Mouse (Mus musculus) urinary bladder, postnatal 4 days (tissue): Measurements from ENCODE around the gene Lmna.
A peak's percentile ranks its signal among the peaks of the same experiment; 100 is the strongest.

ENCODE experiments used
- DNase-seq, 2 experiments: peaks; one replicate each; pipeline ENCODE4 v3.0.0; 2021 to 2022; ENCODE audit warnings: low spot score in 2 of 2

Lmna gene

DNA sequence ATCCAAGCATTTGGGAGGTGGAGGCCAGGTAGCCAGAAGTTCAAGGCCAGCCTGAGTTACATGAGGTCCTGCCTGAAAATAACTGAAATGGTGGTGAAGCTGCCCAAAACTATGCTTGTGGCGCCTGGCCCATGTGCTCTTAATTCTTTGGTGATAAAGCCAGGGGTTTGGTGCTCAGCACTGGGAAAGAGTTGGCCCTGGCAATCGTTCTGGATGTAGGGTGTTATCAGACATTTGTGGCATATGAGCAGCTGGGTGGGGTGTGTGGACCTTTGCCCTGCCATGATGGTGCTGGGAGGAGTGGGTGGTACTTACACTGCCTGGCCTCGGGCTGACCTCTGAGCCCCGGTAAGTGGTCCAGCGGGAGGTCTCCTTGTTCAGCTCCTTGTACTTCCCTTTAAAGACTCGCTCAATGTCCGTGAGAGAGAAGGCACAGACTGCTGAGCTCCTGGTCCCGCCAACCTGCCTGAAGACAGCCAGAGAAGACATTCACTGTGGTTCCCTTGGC, 62.0 kb downstream of the Lmna start:
- DNase-seq = no peak

DNA sequence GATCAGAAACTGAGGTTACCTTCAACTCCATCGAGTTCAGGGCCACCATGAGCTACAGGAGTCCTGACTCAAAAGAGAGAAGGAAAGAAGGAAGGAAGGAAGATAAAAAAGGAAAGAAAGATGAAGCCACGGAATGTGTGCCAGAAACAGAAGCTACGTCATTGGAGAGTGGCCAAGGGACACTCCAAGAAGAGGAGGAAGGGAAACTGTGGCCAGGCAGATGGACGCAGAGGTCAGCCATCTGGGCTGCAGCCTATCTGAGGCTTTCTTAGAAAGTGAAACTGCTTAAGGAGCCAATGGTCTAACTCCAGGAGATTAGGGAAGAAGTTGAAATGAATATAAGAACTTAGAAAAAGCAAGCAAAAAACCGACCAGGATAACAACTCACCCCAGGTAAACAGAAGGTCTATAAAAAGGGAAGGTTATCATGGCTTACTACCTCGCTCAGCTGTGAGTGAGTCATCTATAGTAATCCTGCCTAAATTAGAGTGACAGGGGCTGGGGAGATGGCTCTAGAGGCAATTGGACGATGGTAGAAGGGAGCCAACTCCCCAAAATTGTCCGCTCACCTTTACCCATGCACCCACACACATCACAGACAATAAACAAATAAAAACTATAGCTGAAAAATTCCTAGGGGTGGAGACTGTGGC, 63.2 kb downstream of the Lmna start:
- no peak for DNase-seq

DNA sequence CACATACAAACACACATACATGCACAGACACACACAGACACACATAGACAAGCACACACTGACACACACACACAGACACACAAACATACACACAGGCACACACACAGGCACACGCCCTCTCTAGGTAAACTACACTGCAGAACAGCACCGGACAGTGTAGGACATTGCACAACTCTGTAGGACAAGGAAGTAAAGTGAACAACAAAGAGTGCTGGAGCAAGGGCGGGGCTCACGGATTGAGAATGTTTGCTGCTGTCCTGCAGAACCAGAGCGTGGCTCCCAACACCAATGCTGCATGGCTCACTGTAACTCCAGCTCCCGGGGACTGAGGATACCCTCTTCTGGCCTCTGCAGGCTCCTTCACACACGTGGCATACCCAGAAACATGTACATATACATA, 66.9 kb downstream of the Lmna start:
- DNase-seq = no peak

DNA sequence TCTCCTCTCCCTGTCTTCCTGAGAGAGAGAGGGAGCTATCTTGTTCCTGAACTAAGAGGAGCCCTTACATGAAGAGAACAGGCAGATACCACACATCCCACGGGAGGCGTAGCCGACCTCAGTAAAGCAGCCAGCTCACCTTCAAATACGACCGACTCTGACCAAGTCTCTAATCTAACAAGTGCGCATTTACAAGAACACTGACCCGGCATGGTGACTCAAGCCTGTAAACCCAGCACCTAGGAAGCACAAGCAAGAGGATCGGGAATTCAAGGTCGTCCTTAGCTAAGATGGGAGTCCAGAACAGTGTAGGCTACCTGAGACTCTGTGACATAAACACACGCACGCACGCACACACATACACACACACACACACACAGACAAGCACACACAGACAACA, 67.3 kb downstream of the Lmna start:
- no peak for DNase-seq

DNA sequence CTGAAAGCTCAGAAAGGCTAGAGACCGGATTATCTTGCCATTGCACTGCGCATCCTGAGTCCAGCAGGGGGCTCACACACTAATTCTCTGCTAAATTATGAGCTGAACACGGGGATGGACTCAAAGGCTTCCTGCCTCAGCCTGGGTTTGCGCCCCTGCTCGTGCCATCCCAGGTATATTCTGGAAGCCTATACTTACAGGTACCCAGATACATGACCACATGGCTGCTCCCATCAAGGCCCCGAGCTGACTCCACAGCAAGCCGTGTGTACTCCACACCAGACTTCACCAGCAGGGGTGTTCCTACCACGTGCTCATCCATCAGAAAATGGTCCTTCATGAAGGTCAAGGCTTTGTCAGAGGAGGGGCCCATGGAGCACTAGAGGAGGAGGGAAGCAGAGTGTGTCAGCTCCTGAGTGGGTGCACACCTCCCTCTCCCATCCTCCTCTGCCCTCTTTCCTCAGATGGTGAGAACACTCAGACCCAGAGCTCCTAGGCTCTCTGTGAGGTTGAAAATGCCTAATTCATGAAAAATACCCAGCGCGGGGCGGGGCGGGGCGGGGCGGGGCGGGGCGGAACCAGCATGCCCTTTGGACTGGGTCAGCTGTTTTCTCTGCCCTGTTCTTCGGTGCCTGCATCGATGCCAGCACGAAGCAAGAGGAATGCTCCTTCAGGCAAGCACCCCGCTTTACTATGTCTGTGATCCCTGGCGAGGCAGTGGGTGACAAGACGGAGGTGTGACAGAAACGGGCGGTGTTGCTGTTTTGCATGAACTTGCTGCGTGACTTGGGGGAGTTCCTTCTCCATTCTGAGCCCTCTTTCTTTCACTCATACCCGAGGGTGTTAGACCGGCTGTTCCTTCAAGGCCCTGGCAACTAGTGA, 69.0 kb downstream of the Lmna start:
- no peak for DNase-seq

DNA sequence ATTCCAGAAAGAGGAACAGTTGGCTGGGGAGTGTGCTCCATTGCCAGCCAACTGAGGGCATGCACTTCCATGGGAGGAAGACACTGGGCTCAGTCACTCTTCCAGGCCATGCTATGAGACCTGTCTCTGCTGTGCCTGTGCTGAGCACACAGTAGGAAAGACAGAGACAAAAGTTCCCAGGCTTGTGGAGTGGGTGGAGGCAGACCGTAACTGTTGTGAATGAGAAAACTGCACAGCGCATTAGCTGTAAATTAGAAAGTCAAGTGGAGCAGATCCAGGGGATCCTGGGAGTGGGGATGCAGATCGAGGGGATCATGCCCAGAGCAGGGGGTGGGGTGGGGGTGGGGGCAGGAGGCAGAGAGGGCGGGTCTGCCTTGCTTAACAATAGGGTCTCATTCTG, 70.2 kb downstream of the Lmna start:
- no peak for DNase-seq

DNA sequence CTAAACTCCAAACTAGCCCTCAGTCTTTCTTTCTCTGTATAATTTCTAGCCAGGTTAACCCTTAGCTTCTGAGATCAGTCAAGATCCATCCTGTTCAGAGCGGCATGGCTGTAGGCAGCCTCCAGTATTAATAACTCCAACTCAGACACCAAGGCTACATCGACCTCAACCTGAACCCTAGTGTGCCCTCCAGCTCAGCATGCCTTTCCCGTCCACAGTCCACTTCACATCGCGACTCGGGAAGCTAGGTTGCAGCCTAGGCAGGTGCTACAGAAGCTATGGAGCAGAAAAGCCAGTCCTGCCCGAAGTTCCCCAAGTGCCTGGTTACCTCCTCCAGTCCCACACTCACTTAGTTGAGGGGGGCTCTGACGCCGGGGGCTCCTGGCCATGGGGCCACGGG, 72.3 kb downstream of the Lmna start:
- DNase-seq = no peak

DNA sequence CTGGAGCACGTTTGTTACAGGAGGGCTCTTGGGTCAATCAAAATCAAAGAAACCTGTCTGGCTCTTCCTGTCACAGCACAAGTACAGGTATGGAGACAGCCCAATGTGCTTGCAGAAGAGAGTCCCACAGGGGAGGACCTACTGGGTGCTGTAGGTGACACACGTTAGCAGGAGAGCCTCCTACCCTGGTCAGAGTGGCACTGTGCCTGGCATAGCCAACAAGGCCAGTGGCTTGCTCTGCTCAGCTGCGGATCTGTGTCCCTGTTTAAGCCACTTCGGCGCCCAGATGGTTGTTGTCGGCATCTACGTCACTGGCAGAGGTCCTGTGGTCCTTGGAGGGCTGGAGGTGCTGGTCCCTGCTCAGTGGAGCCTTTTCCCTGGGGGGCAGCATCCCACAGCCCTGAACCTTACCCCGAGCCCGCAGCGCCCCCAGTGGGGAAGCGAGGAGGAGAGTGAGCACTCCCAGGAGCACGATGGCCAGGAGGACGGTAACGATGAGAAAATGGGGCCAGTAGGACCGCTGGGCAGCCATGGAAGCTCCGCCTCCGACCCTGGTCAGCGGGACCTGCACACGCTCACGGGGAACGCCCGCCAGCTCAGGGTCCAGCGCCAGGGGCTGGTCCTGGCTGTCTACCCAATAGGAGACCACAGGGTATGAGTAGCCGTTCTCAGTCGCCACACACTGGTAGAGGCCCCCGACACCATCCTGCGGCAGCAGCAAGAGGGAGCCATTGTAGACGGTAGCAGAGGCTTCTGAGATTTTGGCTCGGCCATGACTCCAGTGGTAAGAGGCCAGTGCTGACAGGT, 73.2 kb downstream of the Lmna start:
- DNase-seq = peak in 1 of 2 experiments; percentile 35

DNA sequence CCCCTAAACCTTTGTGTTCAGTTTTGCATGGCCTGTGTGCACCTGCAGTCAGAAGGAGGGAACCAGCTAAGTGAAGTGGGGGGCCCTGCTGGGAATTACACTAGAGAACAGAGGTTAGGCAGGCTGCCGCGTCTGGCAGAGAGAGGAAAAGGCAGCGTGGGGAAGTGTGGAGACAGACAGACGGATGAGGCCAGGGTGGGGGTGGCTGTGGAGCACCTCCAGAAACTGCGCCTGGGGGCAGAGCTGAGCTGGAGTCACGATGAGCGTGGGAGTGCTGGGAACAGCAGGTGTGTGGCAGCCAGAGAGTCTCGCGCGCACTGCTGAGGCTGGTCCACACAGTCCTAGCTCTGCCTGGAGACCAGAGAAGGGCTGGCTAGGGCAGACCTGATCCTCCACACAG, 74.2 kb downstream of the Lmna start:
- no peak for DNase-seq
